Mouse (Mus musculus): Measurements from ENCODE around the gene Ddc. TPM values are rescaled to one million over a fixed set of nuclear protein-coding genes. Genes with fewer than 3 reads are reported as not detected.

Gene Ddc
- polyA plus RNA-seq, 1 experiment from 2014 or later: 51.8 TPM

DNA sequence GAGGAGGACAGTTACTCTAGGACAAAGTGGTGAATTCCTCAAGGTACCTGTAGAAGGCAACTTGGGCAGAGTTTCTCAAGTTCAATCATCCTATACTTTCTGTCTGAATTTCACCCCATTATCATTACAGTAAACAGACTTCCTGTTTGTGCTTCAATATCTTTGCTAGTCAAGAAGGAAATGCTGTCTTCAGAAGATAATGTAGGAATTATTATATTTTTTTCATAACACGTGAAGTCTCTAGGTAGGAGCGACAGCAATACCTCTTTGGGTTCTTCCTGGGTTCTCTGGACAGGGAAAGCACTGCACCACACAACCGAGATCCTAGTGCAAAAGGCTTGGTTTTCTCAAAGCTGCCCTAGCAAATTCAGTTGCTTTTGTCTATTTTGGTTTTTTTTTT is 21.6 kb downstream of the Ddc start:
- H3K36me3 ChIP-seq: no peaks in the 10 kb centered on the region
- 67% methylated on average over 3 of the region's 3 CpGs for WGBS
- ATAC-seq (ENCODE audit: insufficient number of reproducible peaks, low FRiP score): no peak
- no peak overlapping the region for H3K9ac ChIP-seq
- peaks cover 87% of the 10 kb centered on the region for H3K4me1 ChIP-seq (replicated peaks)
- no peaks in the 10 kb centered on the region for H3K9me3 ChIP-seq (replicated peaks)
- no peaks in the 10 kb centered on the region for H3K27me3 ChIP-seq (replicated peaks)
- no peak overlapping the region for H3K4me3 ChIP-seq
- peak overlapping the region; percentile 35; the same call in 1 of the 2 replicates for H3K27ac ChIP-seq (ENCODE audit: poor library complexity, severe bottlenecking)
- H3K4me2 ChIP-seq: no peak overlapping the region

DNA sequence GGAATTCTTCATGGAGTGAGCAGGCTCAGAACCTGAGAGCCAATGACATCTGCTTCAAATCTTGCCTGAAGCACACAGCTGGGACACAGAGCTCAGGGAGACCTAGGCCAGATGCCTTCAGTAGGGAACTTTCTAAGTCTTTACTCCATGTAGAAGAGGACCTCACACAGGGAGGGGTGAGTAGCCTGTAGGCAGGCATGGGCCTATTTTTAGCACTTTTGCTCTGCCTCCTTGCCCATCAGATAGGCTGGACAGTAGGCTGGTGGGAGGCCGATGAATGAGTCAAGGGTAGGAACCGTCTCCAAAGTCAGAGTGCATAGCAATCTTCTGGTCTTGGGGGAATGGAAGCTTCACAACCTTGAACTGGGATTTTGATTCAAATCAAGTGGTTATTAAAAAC is 22.7 kb downstream of the Ddc start:
- H3K27ac ChIP-seq (ENCODE audit: poor library complexity, severe bottlenecking): peak overlapping the region; percentile 87
- no peak overlapping the region for H3K9ac ChIP-seq
- no peaks in the 10 kb centered on the region for H3K9me3 ChIP-seq (replicated peaks)
- no peak overlapping the region for H3K4me2 ChIP-seq
- no peaks in the 10 kb centered on the region for H3K36me3 ChIP-seq
- H3K4me1 ChIP-seq (replicated peaks): peaks cover 81% of the 10 kb centered on the region
- H3K27me3 ChIP-seq (replicated peaks): no peaks in the 10 kb centered on the region
- 9% methylated on average over 2 of the region's 2 CpGs for WGBS
- ATAC-seq (ENCODE audit: insufficient number of reproducible peaks, low FRiP score): peak; percentile 36; the same call in 1 of the 2 replicates
- no peak overlapping the region for H3K4me3 ChIP-seq

DNA sequence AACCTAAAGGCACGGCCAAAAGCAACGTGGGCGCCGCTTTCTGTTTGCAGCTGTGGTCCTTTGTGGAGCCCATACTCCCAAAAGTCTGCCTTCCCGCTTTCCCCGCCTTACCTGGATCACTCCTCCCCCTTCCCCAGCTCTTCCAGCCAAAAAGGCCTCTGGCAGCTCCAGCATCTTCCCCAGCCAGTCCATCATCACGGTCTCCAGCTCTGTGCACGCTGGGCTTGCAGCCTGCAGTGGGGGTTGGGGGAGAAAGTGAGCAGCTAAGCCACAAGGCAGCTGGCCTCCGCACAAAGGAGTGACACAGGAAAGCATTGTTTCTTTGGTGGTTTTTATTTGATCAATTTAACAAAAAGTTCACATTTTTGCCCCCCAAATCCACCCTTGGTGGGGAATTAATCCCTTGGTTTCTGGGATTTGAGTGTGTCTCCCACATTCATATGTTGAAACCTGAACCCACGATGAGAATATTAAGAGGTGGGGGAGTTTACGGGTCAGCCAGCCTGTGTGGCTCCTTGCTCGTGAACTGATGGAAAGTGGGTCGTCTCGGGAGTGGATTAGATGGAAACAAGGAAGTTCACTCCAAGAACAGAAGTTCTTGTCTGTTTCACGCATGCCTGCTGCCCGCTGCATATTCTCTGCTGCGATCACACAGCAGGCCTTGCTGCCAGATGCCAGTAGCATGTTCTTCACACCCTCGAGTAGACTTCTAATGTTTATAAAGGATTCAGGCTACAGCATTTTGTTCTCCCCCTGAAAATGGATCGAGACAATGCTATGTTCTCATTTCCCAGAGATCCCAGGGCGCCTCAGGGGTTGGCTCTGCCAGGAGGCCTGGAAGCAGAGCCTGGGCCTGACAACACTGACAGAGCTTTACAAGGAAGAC is 24.7 kb downstream of the Ddc start:
- Histone ChIP-seq H3K9ac (no peak overlapping the region), H3K4me3 (no peak overlapping the region), H3K27me3 (replicated peaks) (no peaks in the 10 kb centered on the region), H3K4me2 (no peak overlapping the region), H3K9me3 (replicated peaks) (no peaks in the 10 kb centered on the region), H3K4me1 (replicated peaks) (peaks cover 64% of the 10 kb centered on the region), H3K27ac (ENCODE audit: poor library complexity, severe bottlenecking) (peak overlapping the region; percentile 60), H3K36me3 (no peaks in the 10 kb centered on the region)
- no peak for ATAC-seq (ENCODE audit: insufficient number of reproducible peaks, low FRiP score)
- WGBS: 63% methylated on average over 20 of the region's 20 CpGs

DNA sequence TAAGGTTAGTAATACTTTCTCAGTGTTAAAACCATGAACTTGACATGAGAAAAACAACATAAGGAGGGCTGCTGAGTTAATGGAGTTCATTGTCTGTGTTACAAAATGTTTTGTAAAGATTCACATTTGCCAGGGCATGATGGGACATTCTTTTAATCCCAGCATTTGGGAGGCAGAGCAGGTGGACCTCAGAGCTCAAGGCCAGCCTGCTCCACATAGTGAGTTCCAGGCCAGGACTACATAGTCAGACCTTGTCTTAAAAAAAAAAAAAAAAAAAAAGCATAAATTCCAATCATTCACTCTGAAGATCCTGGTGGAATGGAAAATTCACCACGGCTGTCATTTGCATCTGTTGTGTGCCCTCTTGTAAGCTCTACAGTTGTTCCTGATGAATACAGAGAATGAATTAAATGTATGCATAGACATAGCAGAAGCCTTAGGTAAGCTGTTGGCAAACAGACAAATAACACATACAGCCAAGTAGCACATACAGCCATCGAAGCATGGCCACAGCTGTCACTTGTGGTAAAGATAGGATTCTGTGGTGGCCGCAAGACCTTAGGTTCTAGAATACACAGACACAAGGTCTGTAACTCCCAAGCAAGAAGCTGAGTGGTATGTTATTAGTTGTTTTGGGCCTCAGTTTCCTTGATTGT is 25.7 kb downstream of the Ddc start:
- no peak overlapping the region for H3K4me3 ChIP-seq
- no peaks in the 10 kb centered on the region for H3K27me3 ChIP-seq (replicated peaks)
- H3K4me2 ChIP-seq: no peak overlapping the region
- H3K9ac ChIP-seq: no peak overlapping the region
- WGBS: 46% methylated on average over 3 of the region's 3 CpGs
- no peak for ATAC-seq (ENCODE audit: insufficient number of reproducible peaks, low FRiP score)
- peaks cover 65% of the 10 kb centered on the region for H3K4me1 ChIP-seq (replicated peaks)
- no peaks in the 10 kb centered on the region for H3K9me3 ChIP-seq (replicated peaks)
- no peaks in the 10 kb centered on the region for H3K36me3 ChIP-seq
- peak overlapping the region; percentile 72 for H3K27ac ChIP-seq (ENCODE audit: poor library complexity, severe bottlenecking)

DNA sequence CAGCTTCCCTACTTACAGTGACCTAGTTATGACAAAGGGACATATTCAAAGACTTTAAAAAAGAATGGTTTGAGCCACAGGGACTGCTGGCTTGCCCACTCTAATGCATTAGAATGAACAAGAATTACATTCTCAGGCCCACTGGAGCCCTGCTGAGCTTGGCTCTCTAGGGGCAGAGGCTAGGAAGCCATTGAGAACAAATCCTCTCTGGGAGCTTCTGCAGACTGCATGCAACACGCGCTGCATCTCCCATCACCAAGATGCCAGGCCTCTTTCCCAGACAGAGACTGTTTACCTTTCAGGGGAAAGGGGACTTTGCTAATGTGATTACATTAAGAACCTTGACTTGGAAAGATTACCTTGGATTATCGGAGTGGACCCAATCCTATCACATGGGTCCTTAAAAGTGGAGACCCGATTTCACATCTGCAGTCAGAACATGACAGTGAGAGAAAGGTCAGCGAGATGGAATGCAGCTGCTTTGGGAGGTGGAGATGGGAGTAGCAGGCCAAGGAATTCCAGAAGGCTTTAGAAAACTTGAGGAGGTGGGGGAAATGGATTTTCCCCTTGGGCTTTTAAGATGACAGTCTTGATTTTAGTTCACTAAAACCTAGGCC is 26.6 kb downstream of the Ddc start:
- no peaks in the 10 kb centered on the region for H3K9me3 ChIP-seq (replicated peaks)

DNA sequence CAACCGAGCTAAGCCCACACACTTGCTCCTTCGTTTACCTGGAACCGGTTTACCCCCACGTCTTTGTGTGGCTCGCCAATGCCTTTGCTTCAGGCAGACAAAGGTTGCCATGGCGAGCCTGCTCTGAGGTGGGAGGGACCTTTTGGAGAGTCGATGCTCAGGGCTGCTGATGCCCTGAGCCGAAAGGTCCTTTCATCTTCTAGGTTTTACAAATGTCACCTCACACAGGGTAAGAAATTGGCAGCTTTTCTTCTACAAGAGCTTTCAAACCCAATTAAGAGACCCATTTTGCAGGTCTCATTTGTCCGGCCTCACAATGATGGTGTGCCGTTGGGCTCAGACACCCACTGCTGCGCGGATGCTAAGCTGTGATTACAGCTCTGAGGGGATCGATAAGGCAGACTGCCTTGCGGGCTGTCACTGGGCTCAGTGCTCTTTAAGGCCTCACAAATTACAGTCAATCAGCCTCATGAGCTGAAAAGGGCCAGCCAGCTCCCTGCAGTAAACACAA is 29.9 kb downstream of the Ddc start:
- no peaks in the 10 kb centered on the region for H3K36me3 ChIP-seq
- H3K9ac ChIP-seq: peak overlapping the region; percentile 52
- H3K4me1 ChIP-seq (replicated peaks): peaks cover 38% of the 10 kb centered on the region
- no peak overlapping the region for H3K4me3 ChIP-seq
- ATAC-seq (ENCODE audit: insufficient number of reproducible peaks, low FRiP score): peak; percentile 39
- no peaks in the 10 kb centered on the region for H3K9me3 ChIP-seq (replicated peaks)
- H3K27me3 ChIP-seq (replicated peaks): no peaks in the 10 kb centered on the region
- H3K27ac ChIP-seq (ENCODE audit: poor library complexity, severe bottlenecking): peak overlapping the region; percentile 67
- WGBS: 12% methylated on average over 14 of the region's 14 CpGs
- peak overlapping the region; percentile 38 for H3K4me2 ChIP-seq

More for the DNA sequence above, 26.6 kb downstream of the Ddc start:
- H3K27me3 ChIP-seq (replicated peaks): no peaks in the 10 kb centered on the region
- H3K4me3 ChIP-seq: no peak overlapping the region
- peak overlapping the region; percentile 72 for H3K27ac ChIP-seq (ENCODE audit: poor library complexity, severe bottlenecking)
- WGBS: 34% methylated on average over 5 of the region's 5 CpGs
- H3K4me1 ChIP-seq (replicated peaks): peaks cover 62% of the 10 kb centered on the region
- ATAC-seq (ENCODE audit: insufficient number of reproducible peaks, low FRiP score): no peak
- no peak overlapping the region for H3K9ac ChIP-seq
- no peaks in the 10 kb centered on the region for H3K36me3 ChIP-seq
- no peak overlapping the region for H3K4me2 ChIP-seq

DNA sequence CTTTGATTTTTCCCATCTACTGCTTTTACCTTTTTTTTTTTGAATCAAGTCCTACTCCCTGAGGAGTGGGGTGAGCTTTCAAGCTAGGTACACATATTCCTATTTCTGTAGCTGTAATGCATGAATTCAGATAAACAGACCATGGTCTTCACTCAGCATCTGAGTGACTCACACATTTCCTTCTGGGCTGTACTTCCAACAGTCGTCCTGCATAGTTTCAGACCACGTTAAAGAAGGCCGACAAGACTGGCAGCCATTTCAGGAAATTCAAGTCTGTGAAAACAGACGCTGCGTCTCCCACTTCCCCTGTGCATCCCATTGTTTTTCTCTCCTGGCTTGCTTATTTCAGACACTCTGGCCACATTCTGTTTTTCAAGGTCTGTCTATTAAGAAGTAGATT is 31.2 kb downstream of the Ddc start:
- H3K4me3 ChIP-seq: no peak overlapping the region
- ATAC-seq (ENCODE audit: insufficient number of reproducible peaks, low FRiP score): no peak
- H3K9me3 ChIP-seq (replicated peaks): no peaks in the 10 kb centered on the region
- no peaks in the 10 kb centered on the region for H3K27me3 ChIP-seq (replicated peaks)
- H3K4me1 ChIP-seq (replicated peaks): peaks cover 32% of the 10 kb centered on the region
- H3K9ac ChIP-seq: no peak overlapping the region
- H3K36me3 ChIP-seq: no peaks in the 10 kb centered on the region
- no peak overlapping the region for H3K4me2 ChIP-seq
- WGBS: 52% methylated on average over 5 of the region's 5 CpGs
- H3K27ac ChIP-seq (ENCODE audit: poor library complexity, severe bottlenecking): no peak overlapping the region

DNA sequence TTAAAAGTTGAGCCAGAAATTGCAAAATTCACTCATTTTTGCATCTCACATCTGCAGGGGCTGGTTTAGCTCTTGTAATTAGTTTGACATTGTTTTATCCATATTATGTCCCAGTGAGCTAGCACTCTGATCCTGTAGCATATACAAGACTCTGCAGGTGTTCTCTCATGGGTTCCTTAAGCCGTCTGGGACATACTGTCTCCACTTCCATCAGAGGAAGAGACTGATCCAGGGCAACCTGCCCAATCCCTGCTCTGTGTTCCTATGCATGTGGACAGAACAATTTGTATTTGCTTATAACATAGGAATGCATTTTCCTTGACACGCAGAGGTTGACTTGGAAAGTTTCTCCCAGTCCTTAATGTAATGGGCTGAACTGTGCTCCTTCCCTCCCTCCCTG is 32.8 kb downstream of the Ddc start:
- no peak overlapping the region for H3K4me3 ChIP-seq
- no peak for ATAC-seq (ENCODE audit: insufficient number of reproducible peaks, low FRiP score)
- no peaks in the 10 kb centered on the region for H3K9me3 ChIP-seq (replicated peaks)
- H3K27ac ChIP-seq (ENCODE audit: poor library complexity, severe bottlenecking): no peak overlapping the region
- no peak overlapping the region for H3K4me2 ChIP-seq
- H3K4me1 ChIP-seq (replicated peaks): peaks cover 23% of the 10 kb centered on the region
- no peaks in the 10 kb centered on the region for H3K36me3 ChIP-seq
- 77% methylated on average over 2 of the region's 2 CpGs for WGBS
- H3K27me3 ChIP-seq (replicated peaks): no peaks in the 10 kb centered on the region
- H3K9ac ChIP-seq: no peak overlapping the region

DNA sequence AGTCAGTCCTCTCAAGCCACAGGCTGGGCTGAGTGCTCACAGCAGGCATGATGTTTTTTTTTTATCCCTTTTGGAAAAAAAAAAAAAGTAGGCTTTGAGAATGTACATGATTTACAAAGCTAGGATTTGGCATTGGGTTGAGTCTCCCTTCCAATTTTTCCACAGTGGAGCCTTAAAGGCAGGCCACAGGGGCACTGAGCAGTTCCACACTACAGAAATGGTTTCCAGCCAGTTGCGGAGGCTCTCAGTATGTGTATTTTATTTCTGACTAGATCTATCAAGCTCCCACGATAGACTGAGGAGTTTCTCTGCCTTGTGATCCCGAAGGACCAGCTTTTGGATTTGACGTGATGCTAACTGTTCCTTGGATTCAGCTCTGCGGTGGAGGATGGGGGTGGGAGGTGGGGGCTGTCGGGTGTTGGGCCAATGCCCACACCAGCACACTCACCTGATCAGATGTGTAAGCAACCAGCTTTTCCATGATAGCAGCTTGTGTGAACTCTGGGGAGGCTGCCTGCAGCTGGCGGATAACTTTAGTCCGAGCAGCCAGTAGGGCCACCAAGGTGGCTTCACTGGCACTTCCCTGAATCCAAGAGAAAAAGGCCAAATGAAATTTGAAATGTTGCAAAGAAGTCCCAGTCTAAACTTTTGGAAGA is 33.4 kb downstream of the Ddc start:
- Histone ChIP-seq H3K4me1 (replicated peaks) (peaks cover 23% of the 10 kb centered on the region), H3K27ac (ENCODE audit: poor library complexity, severe bottlenecking) (no peak overlapping the region), H3K9me3 (replicated peaks) (no peaks in the 10 kb centered on the region), H3K36me3 (no peaks in the 10 kb centered on the region), H3K4me3 (no peak overlapping the region), H3K4me2 (no peak overlapping the region), H3K9ac (no peak overlapping the region), H3K27me3 (replicated peaks) (no peaks in the 10 kb centered on the region)
- ATAC-seq (ENCODE audit: insufficient number of reproducible peaks, low FRiP score): no peak
- WGBS: 79% methylated on average over 8 of the region's 8 CpGs

DNA sequence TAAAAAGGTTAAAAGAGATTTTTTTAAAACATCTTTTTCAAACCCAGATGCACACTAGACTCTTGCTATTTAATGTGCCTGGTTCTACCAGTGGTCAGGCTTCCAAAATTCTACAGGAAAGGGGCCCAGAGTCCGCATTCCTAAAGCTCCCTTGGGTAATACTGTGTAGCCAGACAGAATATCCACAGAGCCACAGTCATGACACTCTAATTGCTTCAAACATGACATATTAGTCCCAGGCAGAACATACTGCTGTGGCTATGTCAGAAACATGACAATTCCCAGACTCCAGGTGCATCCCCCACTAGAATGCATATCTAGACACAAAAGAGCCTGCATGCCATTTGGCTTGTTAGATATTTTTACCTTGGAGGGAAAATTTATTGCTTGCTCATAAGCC is 35.4 kb downstream of the Ddc start:
- no peaks in the 10 kb centered on the region for H3K9me3 ChIP-seq (replicated peaks)
- H3K27ac ChIP-seq (ENCODE audit: poor library complexity, severe bottlenecking): no peak overlapping the region
- no peak overlapping the region for H3K4me2 ChIP-seq
- ATAC-seq (ENCODE audit: insufficient number of reproducible peaks, low FRiP score): no peak
- 86% methylated on average over 1 of the region's 1 CpGs for WGBS
- no peaks in the 10 kb centered on the region for H3K27me3 ChIP-seq (replicated peaks)
- H3K36me3 ChIP-seq: no peaks in the 10 kb centered on the region
- H3K4me1 ChIP-seq (replicated peaks): peaks cover 13% of the 10 kb centered on the region
- no peak overlapping the region for H3K9ac ChIP-seq
- no peak overlapping the region for H3K4me3 ChIP-seq

DNA sequence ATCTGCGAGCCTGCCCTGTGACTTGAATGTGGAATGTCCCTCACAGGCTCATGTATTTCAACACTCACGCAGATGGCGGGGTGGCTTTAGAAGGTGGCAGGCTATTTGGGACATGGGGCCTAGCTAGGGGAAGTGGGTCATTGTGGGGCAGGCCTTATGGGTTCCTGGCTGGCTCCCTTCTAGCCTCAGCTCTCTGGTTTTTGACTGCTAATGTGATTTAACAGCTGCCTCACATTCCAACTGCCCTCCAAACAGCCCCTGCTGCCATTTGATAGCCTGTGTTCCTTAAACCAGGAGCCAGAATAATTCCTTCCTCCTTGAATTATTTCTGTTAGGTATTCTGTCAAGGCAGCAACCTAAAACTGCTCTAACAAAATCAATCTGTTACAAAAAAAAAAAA is 41.0 kb downstream of the Ddc start:
- no peaks in the 10 kb centered on the region for H3K27me3 ChIP-seq (replicated peaks)
- 0 out of 2 replicates have a peak, but pooled peaks cover 3% of the 10 kb centered on the region for H3K9me3 ChIP-seq (replicated peaks)
- no peak overlapping the region for H3K9ac ChIP-seq
- no peak overlapping the region for H3K4me3 ChIP-seq
- ATAC-seq (ENCODE audit: insufficient number of reproducible peaks, low FRiP score): no peak
- H3K36me3 ChIP-seq: peaks cover 3% of the 10 kb centered on the region; the same call in 1 of the 2 replicates
- H3K27ac ChIP-seq (ENCODE audit: poor library complexity, severe bottlenecking): no peak overlapping the region
- H3K4me2 ChIP-seq: no peak overlapping the region
- H3K4me1 ChIP-seq (replicated peaks): peaks cover 12% of the 10 kb centered on the region
- WGBS: 77% methylated on average over 3 of the region's 3 CpGs

All from heart, embryonic 12.5 days (tissue).